Mouse (Mus musculus) layer of hippocampus, postnatal 36 days (tissue): ENCODE data around the gene Nedd8. TPM values are rescaled to one million over a fixed set of nuclear protein-coding genes. Genes with fewer than 3 reads are reported as not detected.

Experiments
- DNase-seq, 2 experiments: peaks; one replicate each; pipeline ENCODE4 v3.0.0; 2022
- total RNA-seq, 2 experiments: library from RNA; stranded (reverse); gene quantifications; 2 replicates each; pipeline ENCODE4 v1.2.3; 2021

Gene Nedd8
- total RNA-seq, 2 experiments from 2014 or later: 328 to 337 TPM

DNA sequence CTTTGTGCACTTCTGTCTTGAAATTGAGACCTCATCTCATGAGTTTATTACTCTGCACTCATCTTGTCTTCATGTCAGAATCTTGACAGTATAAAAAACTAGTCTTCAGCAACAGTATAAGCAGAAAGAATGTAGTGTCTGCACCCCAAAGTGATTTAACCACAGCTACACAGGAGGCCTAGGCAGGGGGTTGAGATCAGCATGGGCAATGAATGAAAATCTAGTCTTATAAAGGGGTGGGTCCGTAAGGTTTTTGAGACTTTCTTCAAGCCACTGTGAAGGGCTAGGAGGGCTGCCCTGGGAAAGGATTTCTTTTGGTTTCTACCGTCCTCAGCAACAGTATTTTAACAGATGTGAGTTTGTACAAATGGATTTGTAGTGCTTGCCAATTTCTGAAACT is 11.3 kb downstream of the Nedd8 start:
- DNase-seq: no peak

- DNase-seq: peak; percentile 81 to 83
Measured at GRCm38 (mm10) chr14:55659960-55660573, 11.9 kb downstream of the Nedd8 start, which contains the start of gene Mdp1. Mdp1 (minus strand) TSS chr14:55660508.

DNA sequence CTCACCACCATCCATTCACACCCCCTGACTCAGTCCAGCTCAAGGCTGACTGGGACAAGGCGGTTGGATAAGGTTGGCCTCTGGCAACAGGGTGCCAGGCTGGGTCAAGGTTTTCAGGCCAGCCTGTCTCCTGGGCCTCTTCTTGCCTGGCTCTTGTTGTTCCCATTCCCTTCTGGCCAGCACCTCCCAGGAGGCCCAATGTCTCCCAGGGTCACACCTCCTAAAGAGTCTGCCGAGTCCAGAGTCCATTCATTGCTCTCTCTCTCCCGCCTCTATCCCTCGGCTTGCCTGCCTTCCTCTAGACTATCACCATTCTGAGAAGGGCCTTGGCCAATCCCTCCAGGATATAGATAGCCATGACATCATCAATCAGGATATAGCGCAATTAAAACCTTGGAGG is 13.9 kb downstream of the Nedd8 start:
- no peak for DNase-seq

GRCm38 (mm10) chr14:55656935-55657334 is 15.0 kb downstream of the Nedd8 start:
- no peak for DNase-seq

GRCm38 (mm10) chr14:55651528-55651927 is 20.4 kb downstream of the Nedd8 start:
- no peak for DNase-seq

DNA sequence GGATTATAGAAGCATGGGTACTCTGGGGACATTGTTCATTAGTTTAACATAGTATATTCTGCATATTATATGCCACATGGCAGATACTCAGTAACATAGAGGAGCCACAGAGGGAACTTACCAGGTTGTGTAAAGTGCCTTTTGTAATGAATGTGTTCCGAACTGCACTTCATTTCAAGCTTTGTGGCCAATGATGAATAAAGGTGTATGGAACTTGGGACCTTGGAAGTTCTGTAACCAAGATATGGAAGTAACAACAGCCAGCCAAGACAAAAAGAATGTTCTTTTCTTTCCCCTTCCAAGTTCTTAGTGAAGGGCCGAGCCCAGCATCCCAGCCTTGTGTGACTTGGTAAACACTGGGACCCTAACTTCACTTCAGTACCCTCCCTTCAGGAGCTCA is 22.0 kb downstream of the Nedd8 start, which contains the start of gene Tssk4:
Tssk4 (plus strand) TSS at position 301 of the 400 bp plus-strand sequence.
- DNase-seq: no peak

DNA sequence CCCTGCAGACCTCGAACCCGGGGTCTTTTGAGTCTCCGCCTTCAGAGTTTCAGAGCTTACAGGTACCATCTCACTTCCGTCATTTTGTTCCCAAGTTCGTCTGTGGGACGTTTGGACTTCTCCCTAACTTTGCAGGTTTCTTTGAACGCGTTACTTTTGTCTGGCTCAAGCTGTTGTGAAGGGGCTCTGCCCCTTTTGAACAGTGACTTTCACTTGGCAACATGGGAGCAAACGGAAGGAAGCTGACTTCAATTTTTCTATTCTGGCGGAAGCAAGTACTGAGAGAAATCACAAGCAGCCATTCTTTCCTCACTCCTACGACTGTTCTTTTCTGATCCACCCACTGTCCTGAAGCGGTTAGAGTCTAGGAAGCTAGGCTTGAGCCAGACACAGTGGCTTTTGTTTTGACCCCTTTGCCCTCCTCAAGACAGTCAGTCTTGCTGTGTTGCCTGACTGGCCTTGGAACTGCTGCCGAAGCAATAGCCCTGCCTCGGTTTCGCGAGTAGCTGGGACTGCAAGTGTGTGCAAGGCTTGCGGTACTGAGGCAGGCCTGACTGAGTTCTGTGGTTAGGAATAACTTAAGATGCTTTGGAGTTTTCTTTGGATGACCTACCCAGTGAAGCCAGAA is 27.5 kb downstream of the Nedd8 start:
- DNase-seq: no peak

GRCm38 (mm10) chr14:55643060-55643907 is 28.6 kb downstream of the Nedd8 start, which contains the start of gene Tm9sf1:
Tm9sf1 (minus strand) TSS chr14:55643806.
- DNase-seq: peak; percentile 91 to 92

DNA sequence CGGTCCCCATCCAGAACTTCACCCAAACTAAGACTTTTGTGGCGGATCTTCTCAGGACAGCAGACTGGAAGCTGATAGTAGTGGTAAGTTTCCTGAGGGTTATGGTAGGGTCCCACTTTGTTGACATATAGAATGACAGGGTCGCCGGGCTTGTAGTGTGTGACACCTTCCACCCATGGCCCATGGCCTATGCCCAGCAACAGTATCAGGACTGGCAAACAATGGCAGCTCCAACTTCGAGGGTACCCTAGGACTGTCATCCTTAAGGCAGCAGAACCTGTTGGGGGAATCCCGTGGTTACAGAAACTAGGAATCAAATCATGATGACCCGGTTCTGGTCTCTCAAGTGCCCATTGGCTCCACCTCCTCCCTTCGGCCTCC is 29.3 kb downstream of the Nedd8 start:
- DNase-seq: no peak

GRCm38 (mm10) chr14:55641291-55641690 is 30.6 kb downstream of the Nedd8 start:
- DNase-seq: no peak

GRCm38 (mm10) chr14:55640816-55641215 is 31.1 kb downstream of the Nedd8 start:
- DNase-seq: no peak

- no peak for DNase-seq
Measured at GRCm38 (mm10) chr14:55637795-55638194, 34.1 kb downstream of the Nedd8 start, which contains the start of gene Gm49378. Gm49378 (minus strand) TSS chr14:55637895.

- peak; percentile 89 to 91 for DNase-seq
Measured at GRCm38 (mm10) chr14:55635523-55636007, 36.4 kb downstream of the Nedd8 start, which contains the start of gene Ipo4. Ipo4 (minus strand) TSS chr14:55635957.

DNA sequence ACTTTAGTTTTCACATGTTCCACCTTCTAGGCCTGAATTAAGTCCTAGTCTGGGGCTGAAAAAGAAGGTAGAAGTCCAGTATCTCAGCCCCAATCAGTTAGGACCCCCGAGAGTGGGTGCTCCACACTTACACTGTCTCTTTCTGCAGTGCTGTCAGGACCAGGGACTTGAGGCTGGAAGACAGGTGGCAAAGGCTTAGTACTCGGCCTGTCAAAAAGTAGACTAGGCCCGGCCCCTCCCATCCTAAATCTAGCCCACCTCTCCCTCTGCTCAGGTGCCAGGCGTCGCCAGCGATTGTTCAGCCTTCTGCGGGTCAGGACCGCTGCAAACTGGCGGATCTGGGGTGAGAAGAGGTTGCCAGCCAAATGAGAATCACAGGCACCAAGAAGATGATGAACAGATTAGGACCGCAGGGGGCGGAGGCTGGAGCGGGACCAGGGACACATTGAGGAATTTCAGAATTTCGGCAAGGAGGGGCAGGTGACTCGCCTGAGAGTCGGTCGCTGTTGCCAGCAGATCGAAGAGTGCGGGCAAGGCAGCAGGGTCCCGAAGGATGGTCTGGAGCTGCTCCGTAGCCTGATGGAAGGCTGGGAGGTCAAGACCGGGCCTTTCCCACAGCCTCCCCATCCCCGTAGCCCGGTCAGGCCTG is 36.9 kb downstream of the Nedd8 start:
- peak; percentile 30 to 31 for DNase-seq

DNA sequence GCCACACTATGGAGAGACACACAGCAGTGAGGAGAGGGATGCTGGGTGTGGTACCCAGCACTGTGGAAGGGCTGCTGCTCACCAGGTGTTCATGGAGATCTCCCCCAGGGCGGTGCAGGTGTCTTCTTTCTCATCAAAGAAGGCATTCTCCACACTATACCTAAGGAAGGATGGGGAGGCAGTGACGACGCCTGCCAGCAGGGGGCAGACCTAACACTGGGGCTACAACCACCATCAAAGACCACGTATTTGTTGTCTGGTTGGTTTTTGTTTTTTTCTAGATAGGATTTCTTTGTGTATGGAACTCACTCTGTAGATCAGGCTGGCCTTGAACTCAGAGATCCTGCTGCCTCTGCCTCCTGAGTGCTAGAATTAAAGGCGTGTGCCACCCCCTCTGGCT is 42.6 kb downstream of the Nedd8 start:
- no peak for DNase-seq

DNA sequence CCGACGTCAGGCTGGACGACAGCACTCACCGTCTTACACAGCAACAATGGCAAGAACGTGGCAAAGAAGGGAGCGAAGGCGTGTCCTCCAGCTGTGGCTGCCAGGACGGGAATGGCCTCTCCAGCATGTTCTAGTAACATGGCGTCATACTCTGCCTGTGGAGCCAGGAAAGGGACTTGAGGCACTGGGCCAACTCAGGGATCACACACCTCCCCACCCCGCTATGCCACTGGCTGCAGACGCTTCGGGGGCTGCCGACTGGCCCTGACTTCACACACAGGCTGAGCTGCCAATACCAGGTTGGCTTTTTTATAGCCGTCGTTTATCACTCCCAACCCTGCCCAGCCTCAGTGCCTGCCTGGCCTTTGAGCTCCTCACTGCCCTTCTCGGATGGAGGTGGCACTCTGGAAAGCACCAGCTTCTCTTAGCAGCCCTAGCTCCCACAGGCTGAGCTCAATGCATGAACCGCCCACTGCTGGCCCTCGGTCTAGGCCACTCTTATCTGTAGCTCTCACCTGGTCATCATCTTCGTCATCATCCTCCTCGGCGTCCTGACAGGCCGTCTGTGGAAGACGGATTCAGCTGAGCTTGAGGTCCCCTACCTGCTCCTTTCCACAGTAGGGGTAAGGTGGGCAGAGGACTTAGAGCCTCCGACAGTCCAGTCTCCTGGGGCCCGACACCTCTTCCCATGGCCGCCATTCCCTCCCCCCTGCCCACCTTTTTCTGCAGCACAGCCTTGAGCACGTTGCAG is 43.7 kb downstream of the Nedd8 start:
- DNase-seq: no peak

DNA sequence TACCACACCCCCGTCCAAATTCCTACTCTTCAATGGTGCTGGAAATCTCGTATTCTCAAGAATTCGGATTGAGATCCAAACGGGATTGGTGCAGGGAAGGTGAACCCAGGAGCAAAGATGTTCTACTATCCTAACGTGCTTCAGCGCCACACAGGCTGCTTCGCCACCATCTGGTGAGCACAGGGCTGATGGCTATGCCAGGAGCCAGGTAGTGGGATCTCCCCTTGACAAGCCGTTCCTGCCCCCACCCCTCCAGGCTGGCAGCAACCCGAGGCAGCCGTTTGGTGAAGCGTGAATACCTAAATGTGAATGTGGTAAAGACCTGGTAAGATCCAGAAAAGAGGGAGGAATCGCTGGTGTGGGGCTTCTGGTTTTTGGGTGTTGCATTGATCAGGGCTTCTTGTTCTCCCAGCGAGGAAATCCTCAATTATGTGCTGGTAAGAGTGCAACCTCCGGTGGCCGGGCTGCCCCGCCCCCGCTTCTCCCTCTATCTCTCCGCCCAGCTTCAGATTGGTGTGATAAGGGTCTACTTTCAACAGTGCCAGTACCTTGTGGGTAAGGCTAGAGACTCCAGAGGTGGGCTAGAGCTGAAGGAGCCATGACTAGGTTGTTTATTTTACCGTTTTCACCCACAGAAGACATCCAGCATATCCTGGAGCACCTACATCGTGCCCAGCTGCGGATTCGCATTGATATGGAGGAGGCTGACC is 53.3 kb downstream of the Nedd8 start:
- DNase-seq: no peak

DNA sequence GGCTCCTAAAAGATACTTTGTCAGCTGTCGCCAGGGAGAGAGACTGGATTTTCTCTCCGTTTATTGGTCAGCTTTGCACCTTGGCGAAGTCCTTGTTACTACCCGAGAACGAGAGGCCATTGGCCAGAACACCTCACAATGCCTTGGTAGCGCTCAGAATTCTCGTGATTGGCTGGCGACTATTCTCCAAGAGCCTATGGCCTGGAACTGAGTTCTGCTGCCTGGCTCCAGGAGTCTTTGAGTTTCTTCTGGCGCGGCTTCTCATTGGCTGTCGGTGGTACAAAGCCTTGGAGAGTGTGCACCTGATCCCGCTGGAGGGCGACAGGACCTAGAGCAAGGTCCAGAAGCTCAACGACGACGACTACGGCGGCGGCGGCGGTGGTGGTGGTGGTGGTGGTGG is 54.1 kb downstream of the Nedd8 start, which contains the start of gene Rec8:
Rec8 (plus strand) TSS at position 216 of the 400 bp plus-strand sequence.
- no peak for DNase-seq

DNA sequence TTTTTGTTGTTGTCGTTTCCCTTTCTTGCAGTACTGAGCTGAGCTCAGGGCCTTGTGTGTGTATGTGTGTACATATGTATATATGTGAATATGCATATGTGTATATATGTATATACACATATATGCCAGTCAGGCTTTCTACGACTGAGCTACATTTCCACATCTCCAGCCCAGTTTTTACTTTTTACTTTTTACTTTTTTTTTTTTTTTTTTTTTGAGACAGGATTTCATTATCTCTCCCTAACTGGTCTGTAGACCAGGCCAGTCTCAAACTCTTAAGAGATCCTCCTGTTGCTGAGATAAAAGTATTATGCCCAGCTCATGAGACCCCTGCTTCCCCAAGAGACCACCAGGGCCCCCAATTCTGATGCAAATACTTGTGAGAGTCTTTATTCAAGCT is 55.1 kb downstream of the Nedd8 start:
- no peak for DNase-seq

DNA sequence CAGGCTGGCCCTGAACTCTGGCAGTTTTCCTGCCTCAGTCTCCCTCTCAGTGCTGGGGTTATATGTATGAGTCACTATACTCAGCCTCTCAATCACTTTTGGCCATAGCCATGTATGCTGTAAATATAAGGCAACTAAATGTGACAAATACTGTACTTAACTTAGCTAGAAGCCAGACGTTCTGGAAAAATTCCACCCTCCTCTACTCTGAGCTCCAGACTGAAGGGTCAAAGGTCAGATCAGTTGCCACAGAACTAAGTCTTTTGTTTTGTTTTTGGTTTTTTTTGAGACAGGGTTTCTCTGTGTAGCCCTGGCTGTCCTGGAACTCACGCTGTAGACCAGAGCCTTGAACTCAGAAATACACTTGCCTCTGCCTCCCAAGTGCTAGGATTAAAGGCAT is 56.0 kb downstream of the Nedd8 start:
- DNase-seq: no peak
